Mouse (Mus musculus) limb, embryonic 12.5 days (tissue): ENCODE measurements around the gene Skap1. TPM values are rescaled to one million over a fixed set of nuclear protein-coding genes. Genes with fewer than 3 reads are reported as not detected.

Experiments used
- polyA plus RNA-seq: library from polyadenylated mRNA; unstranded; fragments of >200 nt; fragmentation: Nextera tagmentation; extraction: Ambion mirVana; gene quantifications from 2 replicates; pipeline ENCODE4 v1.2.1, GENCODE M21; 2016

Gene Skap1
- polyA plus RNA-seq, 1 experiment from 2014 or later: 0.31 TPM

Other genes with a start within 250 kb of the Skap1 start
- 1.0 and 1.3 TPM in 2 replicates for gene Hoxb9, start 193.1 kb upstream of the Skap1 start, polyA plus RNA-seq
- 0.24 and 0.40 TPM in 2 replicates for gene Hoxb8, start 182.7 kb upstream of the Skap1 start, polyA plus RNA-seq
- gene Hoxb7, start 178.0 kb upstream of the Skap1 start, polyA plus RNA-seq: 1.8 and 2.1 TPM in 2 replicates
- 1.0 and 1.1 TPM in 2 replicates for gene Hoxb6, start 172.1 kb upstream of the Skap1 start, polyA plus RNA-seq
- gene Hoxb5, start 161.3 kb upstream of the Skap1 start, polyA plus RNA-seq: 0.83 and 2.1 TPM in 2 replicates
- 0.56 and 0.73 TPM in 2 replicates for gene Hoxb4, start 146.3 kb upstream of the Skap1 start, polyA plus RNA-seq
- gene Hoxb3, start 141.3 kb upstream of the Skap1 start, polyA plus RNA-seq: 0.55 and 0.68 TPM in 2 replicates
- gene Hoxb2, start 114.1 kb upstream of the Skap1 start, polyA plus RNA-seq: 5.1 and 6.0 TPM in 2 replicates
- gene Hoxb1, start 98.8 kb upstream of the Skap1 start, polyA plus RNA-seq: not detected in 2 replicates